Mouse (Mus musculus): ENCODE data around the gene Inha.

GRCm38 (mm10) chr1:75507006-75507405 is at the start of gene Inha:
- TF ChIP-seq CTCF (IDR thresholded peaks at IDR 0.05) (no peak), EP300 (IDR thresholded peaks at IDR 0.05) (no peak)
